Mouse (Mus musculus): ENCODE results near the gene Tppp.
"Not testable (repeated sequence)": the region's sequence is repeated elsewhere in the genome, so short reads cannot be mapped to it uniquely, and the experiment has no call there.

Gene Tppp

GRCm38 (mm10) chr13:74008948-74009718, at the start of gene Tppp:
Tppp (plus strand) TSS chr13:74009407.
- DNase-seq = peak; percentile 89 to 94

GRCm38 (mm10) chr13:73960117-73960652, 49.0 kb upstream of the Tppp start:
- no peak for DNase-seq

- DNase-seq = no peak
Measured at GRCm38 (mm10) chr13:73961177-73961576, 48.0 kb upstream of the Tppp start.

- no peak for DNase-seq
Measured at GRCm38 (mm10) chr13:73963551-73963950, 45.7 kb upstream of the Tppp start, which contains the start of gene Zdhhc11. Zdhhc11 (plus strand) TSS chr13:73963851.

GRCm38 (mm10) chr13:73970545-73971448, 38.4 kb upstream of the Tppp start:
- DNase-seq = peak; percentile 37 to 56

- DNase-seq = no peak
Measured at GRCm38 (mm10) chr13:73974523-73974922, 34.7 kb upstream of the Tppp start.

GRCm38 (mm10) chr13:73976935-73977334, 32.3 kb upstream of the Tppp start:
- no peak for DNase-seq

- DNase-seq = no peak
Measured at GRCm38 (mm10) chr13:73990325-73990724, 18.9 kb upstream of the Tppp start.

GRCm38 (mm10) chr13:73990761-73991160, 18.4 kb upstream of the Tppp start:
- no peak for DNase-seq

GRCm38 (mm10) chr13:73991267-73991666, 17.9 kb upstream of the Tppp start:
- DNase-seq = no peak

- DNase-seq = no peak
Measured at GRCm38 (mm10) chr13:73996456-73996855, 12.8 kb upstream of the Tppp start.

- DNase-seq = no peak
Measured at GRCm38 (mm10) chr13:74000519-74000918, 8.7 kb upstream of the Tppp start.

- DNase-seq = no peak
Measured at GRCm38 (mm10) chr13:74000961-74001360, 8.2 kb upstream of the Tppp start.

- DNase-seq = no peak
Measured at GRCm38 (mm10) chr13:74001492-74001891, 7.7 kb upstream of the Tppp start.

GRCm38 (mm10) chr13:74006881-74007280, 2.3 kb upstream of the Tppp start:
- not testable (repeated sequence) for DNase-seq

- not testable (repeated sequence) for DNase-seq
Measured at GRCm38 (mm10) chr13:74008216-74008615, 991 bp upstream of the Tppp start.

- peak; percentile 79 to 82 for DNase-seq
Measured at GRCm38 (mm10) chr13:74009791-74010614, 796 bp downstream of the Tppp start.

GRCm38 (mm10) chr13:74010678-74011077, 1.5 kb downstream of the Tppp start:
- DNase-seq = peak; percentile 50 to 59

GRCm38 (mm10) chr13:74015908-74016307, 6.7 kb downstream of the Tppp start:
- DNase-seq = no peak

- DNase-seq = no peak
Measured at GRCm38 (mm10) chr13:74017426-74017825, 8.2 kb downstream of the Tppp start.

GRCm38 (mm10) chr13:74019006-74019405, 9.8 kb downstream of the Tppp start:
- DNase-seq = not testable (repeated sequence)
